Mouse (Mus musculus) retina, embryonic 14.5 days (tissue): Measurements from ENCODE around the gene Auts2.

Source experiments
- DNase-seq: peaks from one replicate; pipeline ENCODE4 v3.0.0-alpha.2; 2015; ENCODE audit warnings: low spot score

Auts2 gene

GRCm38 (mm10) chr5:131662657-131663056 lies 880.5 kb downstream of the Auts2 start:
- DNase-seq, result no peak

GRCm38 (mm10) chr5:131658822-131659515 lies 884.2 kb downstream of the Auts2 start:
- no peak for DNase-seq

DNA sequence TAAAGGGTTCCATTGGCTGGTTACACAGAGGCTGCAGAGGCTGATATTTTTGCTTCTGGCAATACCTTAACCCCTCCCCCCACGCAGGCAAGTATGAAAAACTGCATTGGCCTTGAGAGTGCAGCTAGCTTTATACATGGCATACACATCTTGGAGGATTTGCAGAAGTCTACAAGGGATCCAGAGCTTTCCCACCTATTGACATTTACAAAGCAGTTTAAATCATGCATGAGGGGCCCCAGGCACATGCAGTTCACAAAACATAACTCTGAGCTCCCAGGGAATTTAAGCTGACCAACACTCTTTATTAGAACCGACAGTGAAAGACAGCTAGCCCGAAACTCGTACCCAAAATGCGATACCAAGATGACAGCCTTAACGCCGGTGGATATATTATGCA lies 888.9 kb downstream of the Auts2 start:
- DNase-seq, result no peak

- DNase-seq, result peak; percentile 54
These were observed 892.7 kb downstream of the Auts2 start for GRCm38 (mm10) chr5:131650381-131650891.

- DNase-seq, result peak; percentile 53
These were observed 895.4 kb downstream of the Auts2 start for GRCm38 (mm10) chr5:131647683-131648119.

- DNase-seq, result no peak
These were observed 896.0 kb downstream of the Auts2 start for GRCm38 (mm10) chr5:131647104-131647682.

- no peak for DNase-seq
These were observed 896.9 kb downstream of the Auts2 start for GRCm38 (mm10) chr5:131646192-131646775.

DNA sequence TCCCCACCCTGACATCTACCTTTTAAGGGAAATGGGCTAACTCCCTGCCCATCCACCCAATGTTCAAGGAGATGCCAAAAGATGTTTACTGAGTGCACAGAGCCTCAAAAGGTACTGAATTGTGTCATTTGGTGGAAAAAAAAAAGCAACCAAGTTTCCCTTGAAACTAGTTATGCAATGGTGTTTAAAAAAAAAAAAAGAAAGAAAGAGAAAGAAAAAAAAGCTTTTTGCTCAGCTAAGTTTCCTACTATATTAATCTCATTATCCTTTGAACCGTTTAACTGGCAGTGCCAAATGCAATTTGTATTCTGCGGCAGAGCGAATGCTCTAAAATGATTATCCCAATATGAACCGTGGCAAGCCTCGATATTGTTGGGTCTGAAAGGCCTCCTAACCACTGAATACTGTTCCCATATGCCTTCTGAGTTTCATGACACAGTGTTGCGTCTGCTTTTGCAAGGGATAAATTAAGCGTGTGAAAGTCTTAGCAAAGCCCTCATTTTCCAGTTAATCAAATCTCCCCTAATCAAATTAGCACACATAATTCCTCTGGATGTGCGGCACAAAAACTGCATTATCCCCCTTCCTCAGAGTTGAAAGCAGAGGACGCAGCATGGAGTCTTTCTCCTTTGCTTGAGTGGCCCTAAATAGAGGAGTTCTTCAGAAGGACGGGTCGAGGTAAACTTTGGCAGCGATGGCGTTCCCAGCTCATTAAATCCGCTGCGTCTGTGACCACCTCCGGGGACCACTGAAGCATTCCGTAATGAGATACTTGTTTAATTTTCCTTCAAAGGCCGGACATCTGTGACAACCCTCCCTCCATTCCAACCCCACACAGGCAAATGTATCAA lies 897.6 kb downstream of the Auts2 start:
- peak; percentile 89 for DNase-seq

DNA sequence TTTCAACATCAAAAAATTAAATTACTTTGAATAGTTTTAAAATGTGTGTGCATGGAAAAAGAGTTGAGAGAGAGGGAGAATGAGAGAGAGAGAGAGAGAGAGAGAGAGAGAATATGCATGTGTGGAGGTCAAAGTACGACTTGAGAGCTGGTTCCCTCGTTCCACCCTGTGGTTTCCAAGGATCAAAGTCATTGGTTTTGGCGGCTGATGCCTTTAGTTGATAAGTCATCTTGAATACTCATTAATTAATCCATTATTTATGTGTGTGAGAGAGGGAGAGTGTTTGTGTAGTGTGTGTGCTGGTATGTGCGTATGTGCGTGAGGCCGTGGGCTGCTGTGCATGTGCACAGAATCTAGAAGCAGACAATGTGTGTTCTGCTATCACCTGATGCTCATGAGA lies 898.8 kb downstream of the Auts2 start:
- DNase-seq, result no peak

GRCm38 (mm10) chr5:131643176-131644174 lies 899.7 kb downstream of the Auts2 start:
- DNase-seq, result peak; percentile 85

- no peak for DNase-seq
These were observed 900.4 kb downstream of the Auts2 start for GRCm38 (mm10) chr5:131642752-131643151.

- no peak for DNase-seq
These were observed 906.7 kb downstream of the Auts2 start for GRCm38 (mm10) chr5:131636431-131636830.

DNA sequence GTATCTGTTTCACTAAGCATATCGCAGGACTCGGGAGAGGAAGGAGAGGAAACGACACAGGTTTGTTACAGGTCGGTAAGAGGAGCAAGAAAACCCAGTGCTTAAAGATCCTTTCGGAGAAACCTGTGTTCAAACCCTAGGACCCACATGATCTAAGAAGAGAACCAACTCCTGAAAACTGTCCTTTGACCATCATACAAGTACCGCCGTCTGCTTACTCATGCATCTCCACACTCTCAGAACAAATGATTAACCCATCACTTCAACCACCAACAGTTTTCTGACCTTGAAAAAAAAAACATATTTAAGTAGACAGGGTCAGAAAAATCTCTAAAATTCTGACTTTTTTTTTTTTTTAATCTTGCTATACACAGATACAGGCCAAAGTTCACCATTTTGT lies 908.4 kb downstream of the Auts2 start:
- no peak for DNase-seq

DNA sequence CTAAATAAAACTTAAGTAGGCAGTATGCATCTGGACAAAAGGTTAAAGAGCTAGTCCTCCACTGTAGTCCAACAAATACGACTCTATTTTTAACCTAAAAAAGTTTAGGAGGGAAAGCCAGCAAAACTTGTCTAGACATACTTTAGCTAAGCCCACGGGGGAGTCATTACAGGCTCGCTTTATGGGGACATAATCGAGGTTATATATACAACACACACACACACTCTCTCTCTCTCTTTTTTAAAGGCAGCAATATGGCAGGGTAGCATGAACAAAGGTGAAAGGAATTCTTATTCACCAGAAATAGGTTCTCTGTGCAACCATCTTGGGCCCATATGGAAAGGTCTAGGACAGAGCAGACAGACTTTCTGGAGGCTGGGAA lies 911.2 kb downstream of the Auts2 start:
- DNase-seq, result no peak

DNA sequence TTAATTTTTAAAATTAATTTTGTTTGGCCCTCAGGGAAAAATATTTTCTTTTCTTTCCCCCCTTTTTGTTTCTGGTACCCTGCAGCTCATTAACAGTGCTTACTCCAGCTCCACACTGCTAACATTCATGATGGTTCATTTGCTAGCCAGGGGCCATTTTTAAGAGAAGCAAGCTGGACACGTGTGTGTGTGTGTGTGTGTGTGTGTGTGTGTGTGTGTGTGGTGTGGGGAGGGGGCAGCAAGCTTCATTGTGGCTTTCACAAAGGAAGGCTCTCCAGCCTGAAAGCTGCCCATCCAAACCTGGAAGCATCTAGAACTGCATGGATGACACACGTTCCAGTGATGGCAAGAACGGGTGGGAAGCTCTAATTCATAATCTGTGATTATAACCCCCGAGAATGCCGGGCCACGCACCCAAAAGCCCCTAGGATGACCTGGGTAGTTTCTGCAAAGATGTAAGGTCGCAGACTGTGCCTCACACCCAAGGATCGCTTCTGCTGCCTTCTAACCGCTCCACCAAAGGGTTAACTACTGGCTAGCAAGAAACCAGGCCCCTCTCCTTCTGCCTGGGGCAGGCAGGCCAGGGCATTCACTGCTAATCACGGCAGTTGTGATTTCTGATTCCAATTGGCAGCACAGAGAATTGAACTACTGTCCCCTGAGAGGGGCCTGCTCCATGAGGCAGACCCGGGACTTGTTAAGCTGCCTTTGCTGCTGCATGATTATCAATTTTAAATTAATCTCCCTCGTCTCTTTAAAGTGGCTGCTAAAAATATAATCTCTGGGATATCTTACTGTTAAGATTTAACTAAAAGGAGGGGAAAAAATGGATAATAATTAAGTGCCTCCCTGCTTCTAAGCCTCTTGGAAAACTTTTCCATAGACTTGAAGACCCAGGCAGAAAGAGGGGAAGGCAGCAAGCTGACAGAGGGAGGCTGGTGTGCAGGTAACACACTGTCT lies 911.8 kb downstream of the Auts2 start:
- peak; percentile 79 for DNase-seq

GRCm38 (mm10) chr5:131630577-131630976 lies 912.6 kb downstream of the Auts2 start:
- no peak for DNase-seq

DNA sequence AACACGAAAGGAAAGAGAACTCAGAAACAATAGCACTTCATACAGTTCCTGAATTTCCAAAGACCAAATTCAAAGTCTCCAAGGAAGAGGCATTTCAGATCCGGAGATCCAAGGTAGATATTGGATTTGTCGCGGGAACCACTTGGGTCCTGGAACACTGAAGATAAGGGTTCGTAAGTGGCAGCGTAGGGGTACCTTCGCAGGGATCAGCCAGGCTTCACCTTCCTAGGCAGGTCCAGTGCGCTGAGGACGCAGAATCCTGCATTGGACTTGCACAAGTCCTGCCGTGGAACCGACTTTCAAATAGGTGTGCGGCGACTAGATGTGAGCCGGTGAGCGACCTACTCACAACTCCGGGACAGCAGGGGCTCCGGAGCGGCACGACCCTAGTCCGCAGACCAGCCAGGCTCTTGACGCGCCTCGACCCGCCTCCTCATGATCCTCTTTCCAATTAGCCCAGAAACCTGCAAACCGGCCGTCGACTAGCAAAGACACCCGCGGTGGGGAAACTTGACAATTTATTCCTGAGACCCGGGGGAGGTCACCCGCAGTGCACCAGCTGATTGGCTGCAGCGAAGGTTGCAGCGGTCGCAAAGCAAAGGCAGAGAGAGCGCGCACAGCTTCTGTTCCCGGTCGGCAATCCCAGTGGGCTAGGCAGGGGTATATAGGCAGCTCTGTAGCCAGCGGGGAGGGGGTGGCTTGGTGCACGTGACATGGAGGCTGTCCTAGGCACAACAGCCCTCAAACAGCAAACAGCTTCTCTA lies 926.8 kb downstream of the Auts2 start:
- DNase-seq, result peak; percentile 60

- DNase-seq, result no peak
These were observed 928.9 kb downstream of the Auts2 start for GRCm38 (mm10) chr5:131614238-131614637.

DNA sequence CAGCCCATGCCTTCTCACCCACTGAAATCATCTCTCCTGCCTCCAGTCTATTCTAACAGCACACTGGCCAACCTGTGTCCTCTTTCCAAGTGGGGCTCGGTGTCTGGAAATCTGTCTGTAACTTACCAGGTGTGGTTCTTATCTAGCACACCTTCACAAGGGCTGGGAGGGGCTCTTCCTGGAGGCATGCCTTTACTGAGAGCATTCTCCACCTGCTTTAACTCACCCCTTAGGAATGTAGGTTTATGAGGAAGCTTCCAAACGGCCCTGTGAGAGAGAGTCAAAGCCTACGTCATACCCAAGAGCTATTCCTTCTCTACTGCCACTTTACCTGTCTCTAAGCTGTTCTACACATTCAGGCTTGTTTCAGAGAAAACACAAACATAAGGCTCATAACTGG lies 929.8 kb downstream of the Auts2 start:
- no peak for DNase-seq
